Mouse (Mus musculus): ENCODE measurements around the gene Kcnj6.

The Kcnj6 gene

DNA sequence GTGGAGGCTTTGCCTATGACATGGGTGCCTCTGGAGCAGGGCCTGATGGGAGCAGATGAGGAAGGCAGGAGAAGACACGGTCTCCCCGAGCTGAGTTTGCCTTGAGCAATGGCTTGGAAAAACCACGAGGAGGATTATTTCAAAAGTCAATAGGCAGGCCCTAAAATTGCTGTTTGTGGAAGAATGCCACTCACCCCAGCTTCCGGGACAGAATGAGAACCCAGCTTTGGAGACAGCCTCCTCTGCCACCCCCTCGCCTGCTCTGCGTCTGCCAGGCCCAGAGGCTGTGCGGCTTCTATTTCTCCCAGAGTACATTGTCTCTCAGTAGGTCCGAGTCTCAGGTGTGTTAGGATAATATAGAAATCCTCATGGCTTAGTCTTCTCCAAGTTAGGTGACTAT, 64.8 kb downstream of the Kcnj6 start:
- DNase-seq (ENCODE audit: low spot score in 2 of 2), result peak; percentile 52 to 77

DNA sequence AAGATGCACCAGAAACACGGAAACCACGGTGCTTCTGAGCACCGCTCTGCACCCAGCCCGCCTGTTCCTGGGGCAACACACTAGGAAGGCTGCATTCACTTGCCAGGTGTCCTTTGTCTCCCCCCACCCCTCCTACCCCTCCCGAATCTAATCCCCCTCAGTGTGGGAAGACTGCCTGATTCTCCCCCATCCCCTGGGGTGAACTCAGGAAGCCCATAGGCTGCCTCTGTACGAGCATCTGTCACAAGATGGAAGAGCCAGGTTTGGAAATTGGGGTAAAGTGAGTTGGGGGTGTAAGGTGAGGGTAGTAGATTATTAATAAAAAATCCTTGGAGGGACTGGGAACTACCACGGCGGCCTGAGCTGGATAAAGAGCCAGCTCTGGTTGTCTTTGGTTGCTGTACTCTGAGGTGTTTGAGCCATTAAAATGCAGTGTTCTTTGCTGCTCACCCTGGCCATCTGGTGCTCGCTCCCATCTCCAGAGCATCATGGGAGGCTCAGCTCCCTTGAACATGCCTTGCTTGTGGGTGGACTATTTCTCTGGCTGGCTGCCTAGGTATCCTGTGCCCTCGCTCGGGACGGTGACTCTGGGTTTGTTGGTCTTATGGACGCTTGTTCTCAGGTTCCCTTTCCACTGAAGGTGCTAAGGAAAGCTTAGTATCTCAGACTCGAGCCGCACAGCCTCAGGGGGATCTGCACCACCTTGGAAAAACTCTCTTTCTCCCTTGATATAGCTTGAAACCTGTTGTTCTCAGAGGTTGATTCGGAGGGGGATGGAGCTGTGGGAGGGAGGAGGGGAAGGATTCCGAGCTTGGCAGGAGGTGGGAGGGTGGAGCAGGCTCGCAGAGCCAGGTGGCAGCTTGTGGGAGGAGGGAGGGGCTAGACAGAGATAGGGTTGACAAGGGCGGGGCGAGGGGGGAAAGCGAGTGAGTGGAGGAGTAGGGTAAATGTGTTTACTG, 65.9 kb downstream of the Kcnj6 start:
- peak; percentile 67 to 81 for DNase-seq (ENCODE audit: low spot score in 2 of 2)

DNA sequence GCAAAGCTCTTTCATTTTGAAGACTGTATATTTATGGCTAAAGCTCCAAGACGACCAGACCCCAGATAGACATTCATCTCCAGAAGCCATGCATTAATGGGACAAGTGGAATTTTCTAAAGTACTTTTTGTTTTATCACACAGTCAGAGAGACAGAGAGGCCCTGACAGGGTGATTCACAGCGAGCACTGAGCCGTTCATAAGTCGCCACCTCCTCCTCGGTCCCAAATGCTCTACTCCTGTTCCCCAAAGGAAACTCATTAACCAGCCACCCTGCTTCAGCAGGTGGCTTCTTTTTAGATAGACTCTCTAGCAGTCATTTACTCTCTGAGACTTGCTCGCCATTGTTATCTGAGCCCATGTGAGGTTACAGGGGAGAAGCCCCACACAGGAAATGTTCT, 72.1 kb downstream of the Kcnj6 start:
- DNase-seq (ENCODE audit: low spot score in 2 of 2), result no peak

DNA sequence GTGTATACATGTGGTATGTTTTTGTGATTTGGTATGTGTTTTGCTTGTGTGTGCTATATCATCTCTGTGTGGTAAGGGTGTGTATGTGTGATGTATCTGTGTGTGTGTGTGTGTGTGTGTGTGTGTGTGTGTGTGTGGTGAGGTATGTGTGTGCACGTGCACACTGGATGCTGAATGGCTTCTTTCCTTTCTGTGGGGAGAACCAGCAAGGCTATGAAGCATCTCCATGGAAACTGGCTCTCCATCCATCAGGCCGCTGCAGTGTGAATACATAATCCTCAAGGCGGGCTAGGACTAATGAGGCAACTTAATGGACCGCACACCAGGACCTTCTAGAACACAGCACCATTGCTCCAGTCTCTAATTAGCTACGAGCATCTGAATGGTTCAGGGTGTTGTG, 78.3 kb downstream of the Kcnj6 start:
- no peak for DNase-seq (ENCODE audit: low spot score in 2 of 2)

DNA sequence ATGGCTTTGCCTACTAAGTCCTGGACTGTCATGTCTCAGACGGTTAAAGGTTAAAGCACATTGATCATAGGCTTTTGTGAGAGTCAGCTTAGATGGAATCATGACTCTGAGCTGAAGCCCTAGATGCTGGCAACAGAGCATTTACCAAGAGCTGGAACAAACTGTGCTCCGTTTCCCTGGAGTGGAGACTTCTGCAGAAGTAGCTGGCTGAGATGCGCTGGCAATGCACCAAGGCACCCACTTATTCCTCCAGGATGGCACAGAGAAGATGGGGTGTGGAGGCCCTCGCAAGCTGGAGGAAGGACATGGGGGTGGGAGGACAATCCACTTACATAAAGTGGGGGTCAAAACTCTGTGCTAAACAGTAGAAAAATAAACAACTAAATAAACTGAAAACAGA, 91.5 kb downstream of the Kcnj6 start:
- peak; percentile 76 to 81 for DNase-seq (ENCODE audit: low spot score in 2 of 2)

DNA sequence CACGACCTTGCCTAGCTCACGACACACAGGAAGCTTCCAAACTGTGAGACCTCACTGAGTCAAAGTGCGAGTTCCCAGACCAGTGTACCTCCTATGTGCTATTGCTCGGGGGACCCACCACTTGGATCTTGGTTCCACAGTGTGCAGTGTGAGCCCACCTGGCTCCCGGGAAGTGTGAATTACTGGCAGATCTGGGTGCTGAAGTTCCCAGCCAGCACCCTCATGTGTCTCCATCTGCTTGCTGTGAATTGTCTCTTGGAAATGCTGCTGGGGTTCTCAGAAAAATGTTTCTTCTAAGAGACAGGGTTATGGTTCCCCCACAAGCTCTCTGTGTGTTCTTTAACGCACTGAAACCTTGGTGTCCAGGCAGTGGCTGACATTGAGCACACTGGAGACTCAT, 98.7 kb downstream of the Kcnj6 start:
- peak; percentile 30 to 44 for DNase-seq (ENCODE audit: low spot score in 2 of 2)

DNA sequence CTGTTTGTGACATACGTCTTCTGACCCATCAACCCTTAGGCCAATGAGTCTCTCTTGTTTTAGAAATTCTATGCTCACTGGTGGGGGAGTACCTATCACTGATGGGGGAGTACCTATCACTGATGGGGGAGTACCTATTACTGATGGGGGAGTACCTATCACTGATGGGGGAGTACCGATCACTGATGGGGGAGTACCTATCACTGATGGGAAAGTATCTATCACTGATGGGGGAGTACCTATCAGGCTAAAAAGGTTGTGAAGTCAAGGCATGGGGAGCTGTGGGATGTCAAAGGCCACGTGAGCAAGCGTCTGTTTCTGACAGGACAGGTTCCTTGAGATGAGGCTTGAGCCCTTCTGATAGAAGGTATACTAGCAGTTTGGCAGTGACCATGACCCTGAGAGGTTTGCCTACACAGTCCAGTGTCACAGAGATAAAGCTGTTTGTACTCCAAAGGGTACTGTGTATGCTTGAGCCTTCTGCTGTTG, 105.3 kb downstream of the Kcnj6 start:
- no peak for DNase-seq (ENCODE audit: low spot score in 2 of 2)

DNA sequence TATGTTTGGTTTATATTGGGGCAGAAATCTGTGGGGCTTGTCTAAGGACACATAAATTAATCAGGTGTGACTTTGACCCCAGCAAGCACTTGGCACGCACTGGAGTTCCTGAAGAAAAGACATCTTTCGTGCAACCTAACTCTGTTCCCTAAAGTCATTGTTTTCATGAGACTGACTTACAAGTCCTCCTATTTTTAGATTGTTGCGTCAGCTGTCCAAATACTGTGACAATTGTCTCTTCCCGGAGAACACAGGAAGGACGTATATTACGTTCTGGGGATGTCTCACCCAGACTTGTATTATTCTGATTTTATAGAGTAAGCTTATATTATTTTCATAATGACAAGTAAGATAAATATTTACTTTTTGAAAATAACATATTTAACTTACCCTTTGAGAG, 106.9 kb downstream of the Kcnj6 start:
- no peak for DNase-seq (ENCODE audit: low spot score in 2 of 2)

DNA sequence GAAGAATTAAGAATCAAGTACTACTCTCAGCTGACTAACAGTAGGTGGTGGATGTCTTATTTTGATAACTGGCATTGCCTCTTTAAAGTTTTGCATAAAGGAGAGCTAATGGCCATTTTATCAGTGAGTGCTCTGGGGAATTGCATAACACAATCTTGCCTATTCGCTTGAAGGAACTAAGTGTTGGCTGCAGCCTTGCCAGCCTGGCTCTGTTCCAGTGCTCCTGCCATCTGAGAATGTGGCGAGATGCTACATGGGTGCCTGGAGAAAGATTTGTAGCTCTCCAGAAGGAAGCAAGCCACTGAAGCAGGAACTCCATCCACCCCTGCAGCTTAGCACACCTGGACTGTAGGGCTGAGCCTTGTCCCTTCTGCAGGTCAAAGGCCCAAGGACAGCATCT, 107.4 kb downstream of the Kcnj6 start:
- DNase-seq (ENCODE audit: low spot score in 2 of 2), result no peak

DNA sequence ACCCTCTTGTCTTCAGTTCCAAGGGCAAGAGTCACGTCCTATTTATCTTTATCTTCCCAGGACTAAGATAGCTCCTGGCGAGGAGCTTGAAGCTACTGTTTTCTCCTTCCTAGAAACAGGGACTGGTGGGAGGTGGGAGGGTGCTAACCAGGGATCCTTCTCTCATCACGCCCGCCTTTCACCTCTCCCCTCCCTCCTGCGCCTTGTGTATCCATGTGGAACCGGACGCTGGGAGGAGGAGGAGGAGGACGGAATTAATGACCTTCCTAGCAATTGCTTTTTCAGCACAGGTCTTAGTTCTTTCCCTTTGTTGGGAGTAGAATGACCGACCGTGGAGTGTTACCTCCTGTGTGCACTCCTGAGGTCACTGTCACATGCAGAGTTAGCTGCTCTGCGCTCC, 108.9 kb downstream of the Kcnj6 start:
- no peak for DNase-seq (ENCODE audit: low spot score in 2 of 2)

DNA sequence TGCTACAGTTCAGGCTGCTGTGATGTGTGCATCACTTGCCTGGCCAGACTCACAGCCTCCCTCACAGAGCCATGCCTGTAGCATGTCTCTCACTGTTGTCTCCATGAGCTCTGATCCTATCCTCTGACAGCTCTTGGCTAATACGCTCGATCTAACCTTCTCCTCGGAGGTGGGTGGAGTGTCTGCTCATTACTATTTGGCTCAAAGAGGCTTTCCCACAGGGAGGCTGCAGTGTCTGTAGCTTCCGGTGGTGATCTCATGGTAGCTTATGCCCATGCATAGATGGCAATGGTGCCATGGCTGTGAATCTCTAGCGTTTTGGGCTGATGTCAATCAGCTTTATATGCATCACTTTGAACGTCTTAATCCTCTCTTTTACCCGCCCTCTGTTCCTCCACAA, 111.1 kb downstream of the Kcnj6 start:
- no peak for DNase-seq (ENCODE audit: low spot score in 2 of 2)

DNA sequence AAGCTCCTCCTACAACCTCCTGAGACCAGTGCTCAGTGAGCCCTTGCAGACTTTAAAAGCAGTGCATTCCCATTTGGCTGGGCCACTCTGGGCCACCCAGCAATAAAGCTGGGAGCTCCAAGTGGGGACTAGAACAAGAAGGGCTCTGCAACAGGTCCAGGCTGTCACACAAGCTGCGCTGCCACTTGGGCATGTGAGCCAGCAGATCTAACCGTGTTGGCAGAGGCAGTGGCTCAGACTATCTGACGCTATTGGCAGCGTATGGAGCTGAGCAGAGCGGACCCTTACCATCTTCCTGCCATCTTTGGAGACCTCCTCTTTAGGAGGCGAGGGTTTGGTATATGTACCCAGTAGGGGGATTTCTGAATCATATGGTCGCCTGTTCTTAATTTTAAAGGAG, 112.4 kb downstream of the Kcnj6 start:
- DNase-seq (ENCODE audit: low spot score in 2 of 2), result peak; percentile 36 to 74

DNA sequence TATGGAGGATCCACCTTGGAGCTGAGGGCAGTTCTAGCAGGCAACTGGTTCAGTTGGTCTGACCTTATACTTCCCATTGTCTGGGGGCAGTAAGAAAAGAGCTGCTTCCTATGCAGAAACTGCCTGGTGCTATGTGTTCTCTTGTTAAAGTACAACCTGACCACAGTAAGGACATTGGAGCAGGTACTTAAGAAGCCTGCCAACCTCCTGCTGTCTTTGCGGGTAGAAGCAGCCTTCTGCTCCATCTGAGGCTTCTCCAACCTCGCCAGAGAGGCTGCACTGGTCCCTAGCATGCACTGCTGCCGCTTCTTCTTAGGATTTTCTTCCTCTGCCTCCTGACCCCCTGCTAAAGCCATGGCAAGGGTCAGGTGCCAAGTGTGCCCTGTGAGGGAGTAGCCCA, 113.6 kb downstream of the Kcnj6 start:
- no peak for DNase-seq (ENCODE audit: low spot score in 2 of 2)

DNA sequence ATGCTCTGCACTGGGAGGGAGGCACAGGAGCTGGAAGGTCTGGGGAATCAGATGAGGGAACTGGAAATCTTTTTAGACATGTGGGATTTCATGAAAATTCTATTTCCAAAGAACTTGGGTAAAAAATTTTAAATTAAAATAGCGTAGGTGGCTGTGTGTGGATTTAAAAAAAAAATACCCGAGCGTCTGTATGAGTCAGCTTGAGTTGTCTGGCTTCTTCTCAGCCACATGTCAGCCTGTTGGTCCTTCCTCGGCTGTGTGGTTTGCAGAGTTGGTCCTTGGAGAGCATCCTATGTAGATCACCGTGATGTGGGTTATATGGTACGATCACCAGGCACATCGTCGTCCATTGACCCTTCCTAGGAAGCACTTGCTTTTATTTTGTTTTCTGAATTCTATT, 114.3 kb downstream of the Kcnj6 start:
- DNase-seq (ENCODE audit: low spot score in 2 of 2), result peak in 1 of 2 experiments; percentile 45

DNA sequence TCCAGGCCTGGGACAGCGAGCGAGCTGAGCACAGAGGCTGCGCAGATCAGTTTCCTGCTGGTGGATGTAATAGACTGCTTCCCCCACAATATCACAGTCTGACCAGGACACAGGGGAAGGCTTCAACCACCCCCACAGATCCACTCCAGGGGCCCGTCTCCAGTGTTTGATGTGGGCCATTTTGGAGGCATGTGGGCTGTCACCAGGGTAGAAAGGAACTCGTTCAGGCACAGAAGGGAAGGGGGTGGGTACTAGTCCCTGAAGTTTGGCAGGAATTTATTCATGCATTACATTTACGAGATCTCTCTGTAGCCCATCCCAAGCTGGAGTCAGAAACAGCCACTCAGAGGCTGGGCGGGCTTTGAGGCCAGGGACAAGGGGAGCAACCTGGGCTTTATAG, 115.4 kb downstream of the Kcnj6 start:
- DNase-seq (ENCODE audit: low spot score in 2 of 2), result peak; percentile 55 to 79

DNA sequence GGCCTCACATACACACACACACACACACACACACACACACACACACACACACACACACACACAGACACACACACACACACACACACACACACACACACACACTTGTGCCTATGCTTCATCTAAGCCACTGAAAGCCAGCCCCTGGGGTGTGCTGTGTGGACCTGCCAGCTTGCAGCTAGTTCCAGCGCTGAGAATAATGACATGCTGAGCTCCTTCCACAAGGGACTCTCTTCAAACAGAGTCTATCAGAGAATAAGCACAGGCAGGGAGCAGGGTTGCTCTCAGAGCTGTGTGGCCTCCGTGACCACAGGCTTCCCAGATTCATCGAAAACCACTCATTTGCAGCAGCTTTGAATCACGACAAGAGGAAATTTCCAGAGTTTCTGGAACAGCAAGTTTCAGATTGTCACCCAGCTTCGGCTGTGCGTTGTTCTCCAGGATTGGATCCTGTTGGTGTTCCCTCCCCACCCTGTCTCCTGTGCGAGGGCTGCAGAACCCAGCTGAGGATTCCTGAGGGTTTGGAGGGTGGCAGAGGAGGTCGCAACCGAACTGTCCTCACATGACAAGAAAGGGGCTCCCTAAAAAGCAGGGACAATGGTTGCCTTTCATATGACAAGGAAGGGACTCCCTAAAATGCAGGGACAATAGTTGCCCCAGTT, 124.8 kb downstream of the Kcnj6 start:
- no peak for DNase-seq (ENCODE audit: low spot score in 2 of 2)

DNA sequence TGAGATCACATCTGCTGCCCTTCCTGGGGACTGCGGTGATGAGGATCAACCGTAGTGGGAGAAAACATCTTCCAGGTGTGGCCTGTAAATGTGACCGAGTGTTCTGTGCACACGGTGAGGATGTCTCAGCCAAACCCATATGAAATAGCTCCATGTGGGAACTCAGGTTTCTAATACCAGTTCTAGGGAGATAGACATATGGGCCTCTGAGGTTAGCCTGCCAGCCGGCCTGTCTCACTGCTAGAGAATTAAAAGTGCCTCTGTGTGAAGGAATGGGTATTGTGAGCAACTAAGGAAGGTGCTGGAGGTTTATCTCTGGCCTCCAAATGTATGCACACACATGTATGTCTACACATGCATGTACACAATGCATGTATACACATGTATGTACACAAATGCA, 129.1 kb downstream of the Kcnj6 start:
- DNase-seq (ENCODE audit: low spot score in 2 of 2), result no peak

DNA sequence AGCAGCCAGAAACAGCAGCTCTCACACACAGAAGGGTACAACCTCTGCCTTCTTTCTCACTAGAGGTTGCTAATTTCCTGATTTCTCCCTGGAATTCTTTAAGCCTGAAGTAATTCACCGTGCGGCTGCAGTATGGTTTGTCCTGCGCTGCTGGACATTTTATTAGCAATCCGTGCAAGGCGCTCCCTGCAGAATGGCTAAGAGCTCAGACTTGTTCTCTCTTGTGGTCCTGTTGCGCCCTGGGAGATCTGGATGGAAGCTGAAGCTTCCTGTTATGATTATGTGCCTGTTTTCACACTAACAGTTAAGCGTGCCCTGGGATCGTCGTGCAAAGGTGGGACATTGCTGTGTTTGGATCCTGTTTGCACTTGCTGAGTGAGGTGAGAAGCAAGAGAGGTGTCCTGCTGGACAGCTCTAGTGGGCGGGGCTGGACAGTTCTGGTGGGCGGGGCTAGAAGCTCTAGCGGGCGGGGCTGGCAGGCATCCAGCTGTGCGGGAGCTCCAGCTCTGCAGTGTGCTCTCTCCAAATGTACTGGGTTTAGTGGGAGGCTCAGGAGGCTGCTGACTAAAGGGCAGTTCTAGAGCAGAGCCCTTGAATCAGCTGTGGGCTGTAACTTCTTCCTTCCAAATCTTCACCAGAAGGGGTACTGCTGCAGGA, 131.1 kb downstream of the Kcnj6 start:
- DNase-seq (ENCODE audit: low spot score in 2 of 2), result no peak

DNA sequence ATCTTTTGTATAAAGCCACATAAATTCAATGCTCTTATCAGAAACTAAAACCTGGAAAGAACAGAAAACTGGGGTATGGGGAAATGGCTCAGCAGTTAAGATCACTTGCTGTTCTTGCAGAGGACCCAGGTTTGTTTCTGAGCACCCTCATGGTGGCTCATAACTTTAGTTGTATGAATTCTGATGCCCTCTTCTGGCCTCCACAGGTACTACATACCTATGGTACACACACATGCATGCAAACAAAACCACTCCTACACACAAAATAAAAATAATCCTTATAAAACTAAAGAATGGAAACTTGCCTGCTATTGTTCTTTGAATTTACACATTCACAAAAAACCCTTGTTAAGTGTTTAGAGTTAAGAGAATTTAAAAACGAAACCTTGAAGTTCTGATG, 131.7 kb downstream of the Kcnj6 start:
- no peak for DNase-seq (ENCODE audit: low spot score in 2 of 2)

DNA sequence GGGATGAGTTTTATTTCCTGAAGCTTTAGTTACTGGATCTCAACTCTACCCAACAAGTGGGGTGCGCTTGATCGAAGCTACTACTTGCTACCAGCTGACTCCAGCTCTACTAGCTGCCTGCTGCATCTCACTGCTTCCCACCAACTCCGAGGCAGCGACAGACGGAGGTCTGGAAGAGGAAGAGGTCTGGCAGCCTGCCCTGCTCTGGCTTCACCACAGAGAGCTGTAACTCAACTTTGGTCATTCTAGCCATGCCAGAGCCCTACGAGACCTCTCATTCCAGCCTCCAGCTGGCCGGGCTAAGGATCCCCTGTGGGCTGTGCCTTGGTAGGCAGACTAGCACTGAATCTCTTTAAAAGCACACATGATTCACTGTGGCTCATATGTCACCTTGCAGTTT, 132.4 kb downstream of the Kcnj6 start:
- DNase-seq (ENCODE audit: low spot score in 2 of 2), result no peak

DNA sequence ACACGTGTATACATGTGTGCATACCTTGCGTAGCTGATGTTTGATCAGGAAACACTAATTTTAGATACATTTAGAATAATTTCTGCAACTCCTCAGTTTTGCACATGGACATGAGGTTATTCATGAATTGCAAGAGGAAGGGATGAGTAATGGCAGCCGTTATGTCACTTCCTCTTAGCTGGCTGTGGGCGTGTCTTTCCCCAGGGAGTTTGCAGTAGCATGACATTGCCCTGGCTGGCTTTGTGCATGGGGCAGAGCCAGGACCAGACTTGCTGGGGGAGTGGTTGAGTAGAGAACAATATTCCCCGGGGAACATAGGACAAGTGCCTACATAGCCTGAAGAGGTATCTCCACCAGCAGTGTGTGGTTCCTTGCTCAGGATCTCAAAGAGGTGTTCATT, 134.0 kb downstream of the Kcnj6 start:
- no peak for DNase-seq (ENCODE audit: low spot score in 2 of 2)

DNA sequence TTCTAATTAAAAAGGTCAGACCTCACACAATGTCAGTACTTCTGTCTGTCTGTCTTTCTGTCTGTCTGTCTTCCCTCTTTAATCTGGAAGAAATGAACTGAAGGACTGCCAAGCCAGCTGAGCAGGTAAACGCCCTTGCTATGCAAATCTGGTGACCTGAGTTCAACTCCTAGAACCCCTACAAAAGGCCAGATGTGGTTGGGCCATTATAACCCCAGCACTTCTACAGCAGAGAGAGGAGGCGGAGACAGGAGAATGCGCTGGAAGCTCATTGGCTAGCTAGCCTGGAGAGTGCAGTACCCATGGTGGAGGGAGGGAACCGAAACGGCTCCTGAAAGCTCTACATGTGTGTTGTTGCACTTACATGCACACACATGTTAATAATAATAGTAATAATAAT, 141.5 kb downstream of the Kcnj6 start:
- no peak for DNase-seq (ENCODE audit: low spot score in 2 of 2)

Measured in right cerebral cortex, postnatal 36 days (tissue).